Mouse (Mus musculus): ENCODE measurements around the gene Hepacam2. TPM values are rescaled to one million over a fixed set of nuclear protein-coding genes. Genes with fewer than 3 reads are reported as not detected.
"Not testable (repeated sequence)": the region's sequence is repeated elsewhere in the genome, so short reads cannot be mapped to it uniquely, and the experiment has no call there.

Gene Hepacam2
- polyA plus RNA-seq, 1 experiment from 2014 or later: 0.26 TPM

DNA sequence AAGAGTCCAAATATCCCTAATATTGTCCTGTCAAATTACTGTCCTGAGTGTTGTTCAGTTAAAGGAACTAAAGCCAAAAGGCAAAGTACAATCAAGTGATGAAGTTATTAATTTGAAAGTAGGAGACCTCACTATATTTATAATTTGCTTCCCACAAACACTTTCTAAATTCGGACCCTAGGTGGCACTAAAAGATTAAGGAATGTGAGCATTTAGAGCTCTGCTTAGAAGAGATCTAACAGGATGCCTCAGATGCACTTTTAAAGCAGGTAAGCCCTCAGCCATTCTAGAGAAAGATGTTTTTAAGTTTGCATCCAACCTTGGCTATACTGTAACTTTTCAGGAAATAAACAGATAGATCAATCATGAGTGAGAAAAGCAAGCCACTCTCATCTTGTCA is 54.2 kb downstream of the Hepacam2 start:
- no peak overlapping the region for H3K9ac ChIP-seq (ENCODE audit: low read length)
- H3K27ac ChIP-seq (ENCODE audit: low read length): no peak overlapping the region
- H3K36me3 ChIP-seq (ENCODE audit: control insufficient read depth, insufficient read depth, low read length): no peaks in the 10 kb centered on the region
- no peaks in the 10 kb centered on the region for H3K4me1 ChIP-seq (replicated peaks; ENCODE audit: control insufficient read depth, insufficient read depth, low read length)
- no peaks in the 10 kb centered on the region for H3K27me3 ChIP-seq (ENCODE audit: control insufficient read depth, insufficient read depth, low read depth, low read length)
- ATAC-seq (ENCODE audit: low read depth): no peak
- no peak overlapping the region for H3K4me2 ChIP-seq (ENCODE audit: low read depth, low read length)
- no peaks in the 10 kb centered on the region for H3K9me3 ChIP-seq (ENCODE audit: control insufficient read depth, low read length)
- H3K4me3 ChIP-seq (ENCODE audit: low read length): no peak overlapping the region
- WGBS: 11% methylated on average over 1 of the region's 1 CpGs

DNA sequence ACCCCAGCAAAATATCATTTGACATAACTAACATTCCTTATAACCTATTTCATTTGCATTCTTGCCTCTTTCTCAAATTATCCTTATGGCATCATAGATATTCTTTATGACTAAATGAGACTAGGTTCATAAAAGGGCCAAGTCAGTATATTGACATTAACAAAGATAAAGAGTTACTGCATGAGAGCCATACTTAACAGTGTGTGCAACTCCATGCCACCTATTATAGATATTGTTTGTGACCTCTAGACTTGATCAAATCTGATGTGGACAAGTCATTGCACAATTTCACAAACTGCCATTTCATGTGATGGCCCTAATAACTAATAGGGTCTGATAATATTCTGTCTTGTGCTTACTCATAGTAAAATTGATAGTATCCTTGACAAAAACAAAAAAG is 62.0 kb downstream of the Hepacam2 start:
- Histone ChIP-seq H3K9ac (ENCODE audit: low read length) (no peak overlapping the region), H3K4me3 (ENCODE audit: low read length) (no peak overlapping the region), H3K4me2 (ENCODE audit: low read depth, low read length) (no peak overlapping the region), H3K36me3 (ENCODE audit: control insufficient read depth, insufficient read depth, low read length) (no peaks in the 10 kb centered on the region), H3K27ac (ENCODE audit: low read length) (no peak overlapping the region), H3K9me3 (ENCODE audit: control insufficient read depth, low read length) (no peaks in the 10 kb centered on the region), H3K4me1 (replicated peaks; ENCODE audit: control insufficient read depth, insufficient read depth, low read length) (no peaks in the 10 kb centered on the region), H3K27me3 (ENCODE audit: control insufficient read depth, insufficient read depth, low read depth, low read length) (no peaks in the 10 kb centered on the region)
- no peak for ATAC-seq (ENCODE audit: low read depth)

DNA sequence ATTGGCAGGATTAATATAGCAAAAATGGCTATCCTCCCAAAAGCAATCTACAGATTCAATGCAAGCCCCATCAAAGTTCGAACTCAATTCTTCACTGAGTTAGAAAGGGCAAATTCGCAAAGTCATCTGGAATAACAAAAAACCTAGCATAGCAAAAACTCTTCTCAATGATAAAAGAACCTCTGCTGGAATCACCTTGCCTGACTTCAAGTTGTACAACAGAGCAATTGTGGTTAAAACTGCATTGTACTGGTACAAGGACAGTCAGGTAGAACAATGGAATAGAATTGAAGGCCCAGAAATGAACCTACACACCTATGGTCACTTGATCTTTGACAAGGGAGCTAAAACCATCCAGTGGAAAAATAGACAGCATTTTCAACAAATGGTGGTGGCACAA is 67.1 kb downstream of the Hepacam2 start:
- not testable (repeated sequence) for H3K27me3 ChIP-seq (ENCODE audit: control insufficient read depth, insufficient read depth, low read depth, low read length); H3K9me3 ChIP-seq (ENCODE audit: control insufficient read depth, low read length); H3K36me3 ChIP-seq (ENCODE audit: control insufficient read depth, insufficient read depth, low read length); H3K27ac ChIP-seq (ENCODE audit: low read length); H3K9ac ChIP-seq (ENCODE audit: low read length); H3K4me3 ChIP-seq (ENCODE audit: low read length); H3K4me2 ChIP-seq (ENCODE audit: low read depth, low read length); ATAC-seq (ENCODE audit: low read depth); H3K4me1 ChIP-seq (replicated peaks; ENCODE audit: control insufficient read depth, insufficient read depth, low read length)
- WGBS: 81% methylated on average over 2 of the region's 2 CpGs

DNA sequence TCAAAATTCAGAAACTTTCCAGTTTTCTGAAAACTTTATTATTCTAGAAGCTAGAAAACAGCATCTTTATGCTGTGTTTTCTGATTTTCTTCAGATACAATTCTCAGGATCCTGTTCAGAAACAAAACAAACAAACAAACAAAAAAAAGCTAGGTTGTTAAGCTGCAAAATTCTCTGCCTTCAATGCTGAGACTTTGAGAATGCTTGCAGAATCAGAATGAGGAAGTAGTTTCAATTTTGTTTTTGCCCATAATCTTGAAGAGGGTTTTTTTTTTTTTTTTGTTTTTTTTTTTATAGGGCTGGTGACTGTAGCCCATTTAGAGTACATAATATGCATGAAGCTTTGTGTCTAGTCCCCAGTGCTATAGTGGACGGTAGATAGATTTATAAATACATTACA is 71.1 kb downstream of the Hepacam2 start:
- WGBS: 56% methylated on average over 1 of the region's 1 CpGs
- Histone ChIP-seq H3K36me3 (ENCODE audit: control insufficient read depth, insufficient read depth, low read length) (no peaks in the 10 kb centered on the region), H3K4me1 (replicated peaks; ENCODE audit: control insufficient read depth, insufficient read depth, low read length) (no peaks in the 10 kb centered on the region), H3K27me3 (ENCODE audit: control insufficient read depth, insufficient read depth, low read depth, low read length) (no peaks in the 10 kb centered on the region), H3K27ac (ENCODE audit: low read length) (no peak overlapping the region), H3K9ac (ENCODE audit: low read length) (no peak overlapping the region), H3K9me3 (ENCODE audit: control insufficient read depth, low read length) (no peaks in the 10 kb centered on the region), H3K4me2 (ENCODE audit: low read depth, low read length) (no peak overlapping the region), H3K4me3 (ENCODE audit: low read length) (no peak overlapping the region)
- ATAC-seq (ENCODE audit: low read depth): no peak

DNA sequence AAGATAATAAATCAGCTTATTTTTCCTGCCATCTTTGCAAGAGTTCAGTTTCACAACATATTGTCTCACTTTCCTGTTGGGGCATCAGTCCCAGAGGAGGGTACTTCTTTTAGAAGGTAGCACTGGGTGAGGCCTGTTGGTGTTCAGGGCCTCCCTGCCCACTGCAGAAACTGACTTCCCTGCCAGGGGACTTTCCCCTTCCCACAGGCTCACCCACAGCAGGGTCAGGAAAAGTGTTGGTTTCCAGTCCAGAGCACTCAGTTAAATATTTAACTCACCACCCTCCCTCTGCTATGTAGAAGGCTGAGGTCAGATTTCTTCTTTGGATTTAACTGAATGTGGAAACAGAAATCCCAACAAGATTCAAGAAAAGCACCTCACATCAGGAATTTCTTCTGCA is 72.8 kb downstream of the Hepacam2 start:
- peak; percentile 76 for ATAC-seq (ENCODE audit: low read depth)
- not testable (repeated sequence) for H3K9ac ChIP-seq (ENCODE audit: low read length)

DNA sequence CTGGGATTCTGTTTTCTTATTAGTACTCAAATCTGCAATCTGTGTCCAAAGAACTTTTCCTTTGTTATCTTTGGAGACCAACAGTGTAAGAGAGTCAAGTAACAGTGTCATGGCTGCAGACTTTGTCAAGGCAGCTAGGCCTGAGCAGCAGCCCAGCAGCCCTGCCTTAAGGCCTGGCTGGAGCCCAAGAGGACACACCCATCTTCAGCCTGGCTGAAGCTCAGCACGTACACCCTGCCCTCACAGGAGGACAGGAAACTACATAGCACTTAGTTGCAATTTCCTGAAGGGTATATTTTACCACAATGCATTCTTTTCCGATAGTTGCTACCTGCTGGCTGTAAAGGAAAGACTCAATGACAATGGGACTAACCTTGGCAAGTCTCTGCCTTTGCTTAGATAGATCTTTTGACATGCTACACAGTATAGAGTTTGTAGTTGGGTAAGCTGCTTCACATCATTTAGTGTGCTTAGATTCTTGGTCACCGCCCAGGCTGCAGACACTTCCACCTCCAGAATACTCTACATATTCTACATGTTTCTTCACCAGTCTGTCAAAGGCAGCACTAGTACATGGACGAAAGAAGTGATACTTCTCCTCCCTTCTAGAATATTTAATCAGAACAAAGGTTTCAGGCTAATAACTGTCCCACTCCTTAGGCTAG is 73.4 kb downstream of the Hepacam2 start:
- not testable (repeated sequence) for H3K27me3 ChIP-seq (ENCODE audit: control insufficient read depth, insufficient read depth, low read depth, low read length); H3K27ac ChIP-seq (ENCODE audit: low read length); H3K9ac ChIP-seq (ENCODE audit: low read length); H3K4me3 ChIP-seq (ENCODE audit: low read length); H3K36me3 ChIP-seq (ENCODE audit: control insufficient read depth, insufficient read depth, low read length); H3K4me1 ChIP-seq (replicated peaks; ENCODE audit: control insufficient read depth, insufficient read depth, low read length); H3K4me2 ChIP-seq (ENCODE audit: low read depth, low read length); H3K9me3 ChIP-seq (ENCODE audit: control insufficient read depth, low read length)
- ATAC-seq (ENCODE audit: low read depth): peak; percentile 97
- no CpG with 5 or more reads among the region's 4 CpGs for WGBS

More for the DNA sequence above, 72.8 kb downstream of the Hepacam2 start:
- H3K27ac ChIP-seq (ENCODE audit: low read length); H3K27me3 ChIP-seq (ENCODE audit: control insufficient read depth, insufficient read depth, low read depth, low read length); H3K9me3 ChIP-seq (ENCODE audit: control insufficient read depth, low read length); H3K36me3 ChIP-seq (ENCODE audit: control insufficient read depth, insufficient read depth, low read length); H3K4me2 ChIP-seq (ENCODE audit: low read depth, low read length); H3K4me1 ChIP-seq (replicated peaks; ENCODE audit: control insufficient read depth, insufficient read depth, low read length); H3K4me3 ChIP-seq (ENCODE audit: low read length): not testable (repeated sequence)

Other genes starting within 250 kb of the Hepacam2 start
- 8.3 and 9.6 TPM in 2 replicates for gene Samd9l, start 98.7 kb downstream of the Hepacam2 start, polyA plus RNA-seq (2015; fragmentation: Nextera tagmentation; extraction: Ambion mirVana)
- 26.6 and 30.3 TPM in 2 replicates for gene Vps50, start 84 bp upstream of the Hepacam2 start, polyA plus RNA-seq (2015; fragmentation: Nextera tagmentation; extraction: Ambion mirVana)

Measured in lung, embryonic 16.5 days (tissue).